Mouse (Mus musculus): ENCODE results near the gene Xiap.

DNA sequence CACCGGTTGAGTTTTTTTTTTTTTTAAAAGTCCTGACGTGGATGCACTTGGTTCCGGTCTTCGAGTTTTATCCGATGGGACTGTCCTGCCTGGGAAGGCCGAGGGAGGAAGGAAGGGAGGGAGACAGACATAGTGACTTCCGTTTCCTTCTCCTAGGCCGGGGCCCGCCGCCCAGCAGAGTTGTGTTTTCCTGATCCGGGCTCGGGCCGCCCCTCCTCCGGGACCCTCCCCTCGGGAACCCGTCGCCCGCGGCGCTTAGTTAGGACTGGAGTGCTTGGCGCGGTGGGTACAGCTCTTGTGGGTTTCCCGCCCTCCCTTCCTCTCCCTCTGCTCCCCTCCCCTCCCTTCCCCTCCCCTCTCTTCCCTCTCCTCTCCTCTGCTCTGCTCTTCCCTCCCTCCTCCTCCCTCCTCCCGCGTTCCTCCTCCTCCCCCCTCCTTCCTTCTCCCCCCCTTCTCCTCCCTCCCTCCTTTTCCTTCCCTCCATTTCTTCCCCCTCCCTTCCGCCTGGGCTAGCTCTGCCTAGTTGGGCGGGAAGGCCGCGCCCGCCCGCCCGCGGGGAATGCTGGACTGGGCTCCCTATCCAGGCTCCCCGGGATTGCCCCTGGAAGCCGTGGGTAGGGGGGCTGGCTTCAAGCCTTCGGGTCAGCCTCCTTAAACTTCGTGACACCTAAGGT is 8.9 kb downstream of the Xiap start:
- TF ChIP-seq CTCF (IDR thresholded peaks at IDR 0.05; ENCODE audit: borderline replicate concordance, extremely low read depth, insufficient read depth, insufficient read length), result no peak
- TF ChIP-seq POLR2A (IDR thresholded peaks at IDR 0.05; ENCODE audit: borderline replicate concordance, extremely low read depth, insufficient read depth, insufficient read length, poor library complexity, severe bottlenecking), result peak; percentile 45; the same call in 1 of the 2 replicates

All from brain, embryonic 14.5 days (tissue).